Mouse (Mus musculus) ES-E14 (cell line): ENCODE results near the gene Gm8369. TPM values are rescaled to one million over a fixed set of nuclear protein-coding genes. Genes with fewer than 3 reads are reported as not detected.
"Not testable (repeated sequence)": the region's sequence is repeated elsewhere in the genome, so short reads cannot be mapped to it uniquely, and the experiment has no call there.

Source experiments
- DNase-seq: peaks from one replicate; pipeline ENCODE4 v3.0.0-alpha.2; 2013; ENCODE audit warnings: low read depth, low spot score
- H3K27ac ChIP-seq: 2 replicates; pipeline ENCODE4 v1.5.1; 2012; ENCODE audit warnings: low read depth, mild to moderate bottlenecking, low read length, moderate library complexity, mixed read lengths; ENCODE audit not compliant: poor library complexity, insufficient read depth, severe bottlenecking
- H3K36me3 ChIP-seq: 2 replicates; pipeline ENCODE4 v1.6.1; 2012; ENCODE audit warnings: mild to moderate bottlenecking, low read length, moderate library complexity, mixed read lengths; ENCODE audit not compliant: control insufficient read depth, poor library complexity, insufficient read depth, severe bottlenecking
- H3K4me1 ChIP-seq, 2 experiments: fragments of 150-350 bp in 1 of 2; sonication (generic) in 1 of 2; 2 replicates each; pipeline ENCODE4 v1.6.1; 2012; ENCODE audit warnings: low read length in 2 of 2, mild to moderate bottlenecking in 1 of 2, mixed read lengths in 1 of 2; ENCODE audit not compliant: control insufficient read depth in 2 of 2, insufficient read depth in 2 of 2, poor library complexity in 1 of 2
- H3K4me3 ChIP-seq, 2 experiments: fragments of 150-350 bp in 1 of 2; sonication (generic) in 1 of 2; 2 replicates each; pipeline ENCODE4 v1.5.1; 2012; ENCODE audit warnings: low read length in 2 of 2, low read depth in 1 of 2, mild to moderate bottlenecking in 1 of 2, mixed read lengths in 1 of 2; ENCODE audit not compliant: insufficient read depth in 1 of 2, poor library complexity in 1 of 2, severe bottlenecking in 1 of 2
- H3K9ac ChIP-seq: 2 replicates; pipeline ENCODE4 v1.6.1; 2012; ENCODE audit warnings: low read depth, mild to moderate bottlenecking, low read length, mixed read lengths; ENCODE audit not compliant: poor library complexity, insufficient read depth, severe bottlenecking
- H3K9me3 ChIP-seq: fragments of 150-350 bp; sonication (generic); 2 replicates; pipeline ENCODE4 v1.6.1; 2012; ENCODE audit warnings: low read depth, mild to moderate bottlenecking, low read length; ENCODE audit not compliant: control insufficient read depth, insufficient read depth
- CHD2 ChIP-seq: IDR thresholded peaks from 2 replicates; pipeline ENCODE4 v1.6.1; 2014; ENCODE audit warnings: mild to moderate bottlenecking, low read depth, low read length, inconsistent platforms
- HCFC1 ChIP-seq: IDR thresholded peaks from 2 replicates; pipeline ENCODE4 v1.6.1; 2012; ENCODE audit warnings: low read length, inconsistent platforms, borderline replicate concordance; ENCODE audit not compliant: insufficient read depth
- MAFK ChIP-seq: IDR thresholded peaks from 2 replicates; pipeline ENCODE4 v1.6.1; 2014; ENCODE audit warnings: mild to moderate bottlenecking, low read depth, low read length, inconsistent platforms; ENCODE audit not compliant: insufficient read depth
- ZC3H11A ChIP-seq: IDR thresholded peaks from 2 replicates; pipeline ENCODE4 v1.6.1; 2012; ENCODE audit warnings: low read depth, mild to moderate bottlenecking, inconsistent platforms, low read length, borderline replicate concordance
- ZNF384 ChIP-seq: IDR thresholded peaks from 2 replicates; pipeline ENCODE4 v1.6.1; 2012; ENCODE audit warnings: low read depth, low read length, inconsistent platforms
- in situ Hi-C, 2 experiments: fragments of 600-800 bp; cut with MboI; formaldehyde crosslinking; loops; one replicate each; pipeline ENCODE4 v1.15.1; 2025; ENCODE audit warnings: low sequenced_read_pairs in 2 of 2, inconsistent platforms in 1 of 2; ENCODE audit not compliant: unreplicated experiment in 2 of 2
- total RNA-seq: library from RNA; depleted of rRNA; stranded (reverse); fragments of 300-350 nt; gene quantifications from 2 replicates; pipeline ENCODE4 v1.2.3, GENCODE M21; 2012

Gm8369 gene
- total RNA-seq, 1 experiment = not detected

- in situ Hi-C loops = no loop called here
- Histone ChIP-seq H3K9me3 (no peaks in the 10 kb centered on the region), H3K36me3 (no peaks in the 10 kb centered on the region), H3K4me3 (no peak overlapping the region), H3K4me1 (no peaks in the 10 kb centered on the region), H3K27ac (no peak overlapping the region), H3K9ac (no peak overlapping the region)
- no peak for TF ChIP-seq ZNF384
- TF ChIP-seq HCFC1 = no peak
- no peak for TF ChIP-seq CHD2
- TF ChIP-seq ZC3H11A = no peak
- no peak for TF ChIP-seq MAFK
- no peak for DNase-seq
These were observed 34.4 kb downstream of the Gm8369 start for GRCm38 (mm10) chr19:11520146-11520545.

GRCm38 (mm10) chr19:11533421-11533820, 47.7 kb downstream of the Gm8369 start:
- Histone ChIP-seq H3K9me3 (no peaks in the 10 kb centered on the region), H3K36me3 (no peaks in the 10 kb centered on the region), H3K9ac (no peak overlapping the region), H3K27ac (no peak overlapping the region), H3K4me1 (peaks cover 0 to 6% of the 10 kb centered on the region in 2 experiments; a peak in 1 of 4 replicates), H3K4me3 (no peak overlapping the region)
- DNase-seq = no peak
- TF ChIP-seq ZNF384 (no peak), CHD2 (no peak), ZC3H11A (no peak), MAFK (no peak), HCFC1 (no peak)
- in situ Hi-C loops = no loop called here

DNA sequence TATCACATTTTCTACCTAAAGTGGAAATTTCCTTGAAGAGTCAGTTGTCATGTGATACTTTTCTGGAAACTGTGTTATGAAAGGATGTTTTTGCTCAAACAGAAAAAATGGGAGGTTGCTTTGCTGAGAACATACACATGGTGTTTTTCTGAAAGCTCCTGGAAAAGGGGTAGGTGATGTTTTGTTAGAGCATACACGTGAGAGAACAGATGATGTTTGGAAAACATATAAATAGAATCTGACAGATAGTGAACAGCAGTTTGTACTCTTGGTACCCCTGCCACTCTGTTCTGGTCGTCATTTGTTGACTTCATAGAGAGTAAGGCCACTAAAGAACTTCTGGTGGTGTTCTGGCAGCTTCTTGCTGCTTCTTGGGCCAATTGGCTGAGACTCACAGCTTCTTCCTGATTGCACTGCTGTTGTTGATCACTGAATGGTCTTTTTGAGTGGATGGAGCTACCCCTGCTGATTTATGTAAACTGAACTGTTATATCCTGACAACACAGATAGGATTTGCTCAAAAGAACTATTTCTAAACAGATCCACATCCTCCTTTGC, 48.2 kb downstream of the Gm8369 start:
- TF ChIP-seq MAFK (no peak), ZC3H11A (no peak), CHD2 (no peak), HCFC1 (no peak), ZNF384 (no peak)
- in situ Hi-C loops = no loop called here
- H3K36me3 ChIP-seq = no peaks in the 10 kb centered on the region
- H3K9ac ChIP-seq = no peak overlapping the region
- H3K9me3 ChIP-seq = no peaks in the 10 kb centered on the region
- no peak overlapping the region for H3K27ac ChIP-seq
- DNase-seq = no peak
- H3K4me3 ChIP-seq = no peak overlapping the region
- H3K4me1 ChIP-seq = peaks cover 0 to 6% of the 10 kb centered on the region in 2 experiments; a peak in 1 of 4 replicates

DNA sequence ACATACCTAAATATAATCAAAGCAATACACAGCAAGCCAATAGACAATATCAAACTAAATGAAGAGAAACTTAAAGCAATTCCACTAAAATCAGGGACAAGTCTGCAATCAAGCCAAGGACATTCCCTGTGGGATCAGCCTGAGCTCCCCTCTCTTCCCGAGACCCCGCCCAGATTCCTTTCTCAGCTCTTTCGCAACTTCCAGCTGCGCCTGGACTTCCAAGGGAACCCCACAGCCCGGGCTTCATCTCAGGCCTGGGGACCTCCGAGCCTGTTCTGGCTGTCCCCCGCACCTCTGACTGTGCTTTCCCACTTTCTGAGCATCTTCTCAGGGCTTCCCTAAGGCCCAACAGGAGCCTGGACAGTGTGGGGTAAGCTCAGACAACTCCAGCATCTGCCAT, 50.9 kb downstream of the Gm8369 start, which contains the start of gene Ms4a4d:
TSS of gene Ms4a4d (plus strand) at position 209 of the 400 bp plus-strand sequence.
- H3K9me3 ChIP-seq = no peaks in the 10 kb centered on the region
- peak within 1 kb of the TSS in 1 of 2 experiments; percentile 34; a peak in 2 of 4 replicates for H3K4me3 ChIP-seq
- H3K27ac ChIP-seq = peak within 1 kb of the TSS; percentile 18; the same call in 1 of the 2 replicates
- H3K36me3 ChIP-seq = no peaks in the 10 kb centered on the region
- peaks cover 0 to 6% of the 10 kb centered on the region in 2 experiments; a peak in 1 of 4 replicates for H3K4me1 ChIP-seq
- DNase-seq = peak; percentile 22
- H3K9ac ChIP-seq = no peak within 1 kb of the TSS
- in situ Hi-C loops = no loop called here
- TF ChIP-seq MAFK (no peak), CHD2 (no peak), ZC3H11A (no peak), HCFC1 (no peak), ZNF384 (no peak)

DNA sequence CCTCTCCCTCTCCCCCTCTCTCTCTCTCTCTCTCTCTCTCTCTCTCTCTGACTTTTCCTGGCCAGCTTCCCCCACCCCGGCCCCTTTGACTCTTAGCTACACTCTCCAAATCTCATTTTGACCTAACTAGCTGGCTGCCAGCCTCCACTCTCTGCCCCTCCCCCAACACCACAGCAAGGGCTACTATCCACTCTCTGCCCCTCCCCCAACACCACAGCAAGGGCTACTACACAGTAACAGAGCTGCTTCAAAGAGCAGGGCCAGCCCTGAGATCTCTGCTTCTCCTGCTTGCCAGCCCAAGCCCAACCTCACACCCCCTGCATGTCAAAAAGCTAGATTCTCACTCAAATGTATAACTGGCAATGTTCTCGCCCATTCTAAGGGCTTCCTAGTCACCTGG, 51.6 kb downstream of the Gm8369 start:
- in situ Hi-C loops = no loop called here
- DNase-seq = peak; percentile 29
- Histone ChIP-seq H3K4me1 (peaks cover 0 to 6% of the 10 kb centered on the region in 2 experiments; a peak in 1 of 4 replicates), H3K4me3 (no peak overlapping the region), H3K27ac (no peak overlapping the region), H3K36me3 (no peaks in the 10 kb centered on the region), H3K9me3 (no peaks in the 10 kb centered on the region), H3K9ac (no peak overlapping the region)
- TF ChIP-seq ZC3H11A (no peak), ZNF384 (no peak), MAFK (no peak), HCFC1 (no peak), CHD2 (no peak)

- DNase-seq, H3K4me1 ChIP-seq, H3K27ac ChIP-seq, H3K36me3 ChIP-seq, in situ Hi-C loops, H3K4me3 ChIP-seq, H3K9me3 ChIP-seq, H3K9ac ChIP-seq: not testable (repeated sequence)
These were observed 54.6 kb downstream of the Gm8369 start for GRCm38 (mm10) chr19:11540166-11540821.

DNA sequence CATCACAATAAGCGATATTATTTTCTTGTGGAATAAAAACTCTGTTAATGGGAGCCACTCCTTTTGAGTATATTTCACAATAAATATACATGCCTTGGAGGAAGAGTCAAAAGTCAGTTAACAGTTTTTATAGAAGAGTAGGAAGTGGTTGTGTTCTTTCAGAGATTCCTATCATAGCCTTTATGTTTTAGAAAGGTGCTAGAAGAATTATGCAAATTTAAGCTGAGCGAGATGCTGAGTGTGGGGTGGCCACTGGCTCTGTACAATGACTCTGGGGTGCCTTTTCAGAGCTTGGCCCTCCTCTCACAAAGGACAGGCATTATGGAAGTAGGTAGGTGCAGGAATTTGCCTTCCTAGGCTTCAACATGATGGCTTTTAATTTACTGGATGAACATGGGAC, 58.6 kb downstream of the Gm8369 start:
- H3K4me3 ChIP-seq, H3K4me1 ChIP-seq, H3K36me3 ChIP-seq, H3K9me3 ChIP-seq, DNase-seq, in situ Hi-C loops, H3K9ac ChIP-seq, H3K27ac ChIP-seq: not testable (repeated sequence)
